Mouse (Mus musculus) spleen, adult 2 months (tissue): Measurements from ENCODE around the gene Gda.

Experiments
- CTCF ChIP-seq: fragments of 200-500 bp; IDR thresholded peaks from 2 replicates; pipeline ENCODE4 v1.5.1; 2011; ENCODE audit warnings: mild to moderate bottlenecking, inconsistent platforms; ENCODE audit not compliant: insufficient read depth, insufficient read length, insufficient replicate concordance; ENCODE audit errors: extremely low read depth
- POLR2A ChIP-seq: fragments of 200-500 bp; IDR thresholded peaks from 2 replicates; pipeline ENCODE4 v1.6.1; 2011; ENCODE audit warnings: low read depth, low read length, inconsistent platforms

GRCm38 (mm10) chr19:21510116-21510515 lies 36.9 kb upstream of the Gda start:
- TF ChIP-seq CTCF, result peak; percentile 23; the same call in 1 of the 2 replicates
- TF ChIP-seq POLR2A, result no peak
